Mouse (Mus musculus) heart, postnatal 36 days (tissue): ENCODE measurements around the gene Krtap4-2. TPM values are rescaled to one million over a fixed set of nuclear protein-coding genes. Genes with fewer than 3 reads are reported as not detected.
"Not testable (repeated sequence)": the region's sequence is repeated elsewhere in the genome, so short reads cannot be mapped to it uniquely, and the experiment has no call there.

ENCODE experiments used
- DNase-seq, 2 experiments: peaks; one replicate each; pipeline ENCODE4 v3.0.0; 2021 to 2022
- intact Hi-C: fragments of 180-260 bp; cut with DNase I; formaldehyde crosslinking; loops from one replicate; pipeline ENCODE4 v1.15.1; 2025
- total RNA-seq, 2 experiments: library from RNA; stranded (reverse); gene quantifications; 2 replicates each; pipeline ENCODE4 v1.2.3; 2021

Gene Krtap4-2
- total RNA-seq = not detected

DNA sequence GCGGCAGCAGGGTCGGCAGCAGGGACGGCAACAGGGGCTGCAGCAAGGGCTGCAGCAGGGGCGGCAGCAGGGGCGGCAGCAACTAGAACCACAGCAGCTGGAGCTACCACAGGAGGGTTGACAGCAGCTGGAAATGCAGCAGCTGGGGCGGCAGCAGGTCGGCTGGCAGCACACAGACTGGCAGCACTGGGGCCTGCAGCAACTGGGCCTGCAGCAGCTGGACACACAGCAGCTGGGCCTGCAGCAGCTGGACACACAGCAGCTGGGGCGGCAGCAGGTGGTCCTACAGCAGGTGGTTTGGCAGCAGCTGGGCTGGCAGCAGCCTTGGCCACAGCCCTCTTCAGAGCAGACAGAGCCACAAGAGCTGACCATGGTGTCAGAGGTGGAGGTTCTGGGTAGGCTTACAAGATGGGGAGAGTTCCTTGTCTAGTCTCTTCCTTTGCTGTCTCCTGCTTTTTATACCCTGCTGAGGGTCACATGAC lies at the start of gene Krtap4-2:
Krtap4-2 (minus strand) TSS at position 432 of the 482 bp plus-strand sequence.
- intact Hi-C loops = no loop called here
- no peak for DNase-seq

DNA sequence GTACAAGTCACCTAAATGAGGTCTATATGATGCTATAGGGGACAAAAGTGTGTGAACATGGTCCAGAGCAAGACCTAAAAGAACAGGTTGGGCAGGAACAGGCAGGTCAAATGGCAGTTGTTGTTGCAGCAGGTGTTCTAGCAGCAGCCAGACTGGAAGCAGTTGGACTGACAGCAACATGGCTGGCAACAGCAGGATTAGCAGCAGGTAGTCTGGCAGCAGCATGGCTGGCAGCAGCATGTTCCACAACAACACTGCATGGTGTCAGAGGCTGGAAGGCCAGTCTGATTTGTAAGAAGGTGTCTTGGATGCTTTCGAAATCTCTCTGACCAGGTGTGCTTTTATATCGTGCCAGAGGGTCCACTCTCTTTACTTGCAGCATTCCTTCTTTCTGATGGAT lies 48.6 kb upstream of the Krtap4-2 start:
- intact Hi-C loops = no loop called here
- DNase-seq = no peak

DNA sequence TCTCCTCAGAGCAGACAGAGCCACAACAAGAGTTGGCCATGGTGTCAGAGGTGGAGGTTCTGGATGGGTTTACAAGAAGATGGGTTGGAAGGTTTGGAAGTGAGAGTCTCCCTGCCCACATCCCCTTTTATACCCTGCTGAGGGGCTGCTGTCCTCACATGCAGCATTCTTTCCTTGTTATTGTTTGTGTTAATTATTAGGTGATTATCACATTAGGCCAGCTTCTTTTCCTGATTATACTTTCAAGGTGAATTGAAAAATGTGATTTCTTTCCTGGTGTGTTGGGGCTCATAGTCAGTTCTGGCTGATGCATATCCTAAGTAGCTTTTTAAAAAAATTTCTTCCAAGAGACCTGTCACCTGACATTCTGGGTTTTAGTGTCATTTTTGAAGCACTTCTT lies 31.0 kb upstream of the Krtap4-2 start, which contains the start of gene Krtap4-6:
Krtap4-6 (minus strand) TSS at position 101 of the 400 bp plus-strand sequence.
- intact Hi-C loops = no loop called here
- no peak for DNase-seq

GRCm38 (mm10) chr11:99662802-99663201 lies 27.9 kb upstream of the Krtap4-2 start:
- DNase-seq = no peak
- intact Hi-C loops = no loop called here

GRCm38 (mm10) chr11:99659256-99659655 lies 24.4 kb upstream of the Krtap4-2 start:
- intact Hi-C loops = no loop called here
- DNase-seq = no peak

GRCm38 (mm10) chr11:99658467-99659010 lies 23.7 kb upstream of the Krtap4-2 start, which contains the start of gene Gm11563:
Gm11563 (minus strand) TSS chr11:99658960.
- intact Hi-C loops, DNase-seq: not testable (repeated sequence)

GRCm38 (mm10) chr11:99657051-99657450 lies 22.2 kb upstream of the Krtap4-2 start:
- no peak for DNase-seq
- intact Hi-C loops = no loop called here

DNA sequence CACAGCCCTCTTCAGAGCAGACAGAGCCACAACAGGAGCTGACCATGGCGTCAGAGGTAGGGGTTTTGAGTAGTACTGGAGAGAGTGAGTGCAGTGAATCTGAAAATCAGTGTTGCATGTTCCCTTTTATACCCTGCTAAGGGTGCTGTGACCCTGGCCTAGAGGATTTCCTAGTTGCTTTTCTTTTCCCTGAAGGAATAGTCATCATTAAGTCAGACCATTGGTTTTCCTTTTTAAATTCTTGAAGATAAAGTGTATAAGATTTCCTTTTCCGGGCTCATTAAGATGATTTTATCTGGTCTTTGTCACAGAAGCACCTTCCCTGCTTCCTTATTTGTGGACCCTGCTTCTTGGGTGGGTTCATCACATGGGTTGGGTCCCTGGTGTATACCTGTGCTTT lies 15.3 kb upstream of the Krtap4-2 start, which contains the start of gene Gm11555:
Gm11555 (minus strand) TSS at position 101 of the 400 bp plus-strand sequence.
- DNase-seq = no peak
- intact Hi-C loops = no loop called here

DNA sequence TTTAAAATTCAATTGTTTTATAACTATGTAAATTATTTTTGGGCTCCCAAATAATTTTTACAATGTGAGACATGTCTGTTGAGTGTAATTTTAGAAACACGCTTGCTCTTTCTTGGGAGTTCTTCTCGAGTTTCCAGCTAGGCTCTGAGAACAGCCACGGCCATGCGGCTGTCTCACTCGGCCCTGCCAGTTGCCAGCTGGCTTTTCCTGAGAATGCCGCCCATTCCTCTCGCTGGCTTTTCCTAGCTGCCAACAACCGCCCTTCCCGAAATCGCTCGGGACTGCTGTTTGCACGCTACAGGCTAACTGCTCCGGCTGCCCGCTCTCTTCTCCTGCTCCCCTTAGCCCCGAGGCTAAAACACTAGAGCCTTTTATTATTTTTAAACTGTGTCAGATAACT lies 11.6 kb upstream of the Krtap4-2 start:
- no peak for DNase-seq
- intact Hi-C loops = no loop called here

DNA sequence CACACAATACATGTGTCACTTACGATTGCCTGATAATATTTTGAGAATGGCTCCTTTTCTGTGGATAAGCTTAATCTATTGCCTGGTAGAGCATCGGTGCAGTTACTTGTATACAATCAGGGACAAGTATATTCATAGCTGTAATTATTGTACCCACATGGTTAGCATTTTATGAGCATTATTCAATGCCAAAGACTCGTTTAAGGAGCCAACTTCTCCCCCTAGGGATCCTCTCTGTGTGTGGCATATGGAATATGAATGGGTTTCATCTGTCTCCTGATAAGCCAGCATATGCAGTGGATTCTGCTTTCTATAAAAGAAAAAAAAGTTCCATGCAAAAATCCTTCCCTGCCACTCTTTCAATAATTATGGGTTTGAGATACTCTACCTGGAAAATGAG lies 9.5 kb upstream of the Krtap4-2 start:
- no peak for DNase-seq
- intact Hi-C loops = no loop called here

- DNase-seq, intact Hi-C loops: not testable (repeated sequence)
These were observed 8.8 kb upstream of the Krtap4-2 start, which contains the start of gene Krtap4-7 for GRCm38 (mm10) chr11:99643635-99644139. Krtap4-7 (minus strand) TSS chr11:99644089.

- DNase-seq = no peak
- intact Hi-C loops = no loop called here
These were observed 6.0 kb upstream of the Krtap4-2 start for GRCm38 (mm10) chr11:99640926-99641325.

DNA sequence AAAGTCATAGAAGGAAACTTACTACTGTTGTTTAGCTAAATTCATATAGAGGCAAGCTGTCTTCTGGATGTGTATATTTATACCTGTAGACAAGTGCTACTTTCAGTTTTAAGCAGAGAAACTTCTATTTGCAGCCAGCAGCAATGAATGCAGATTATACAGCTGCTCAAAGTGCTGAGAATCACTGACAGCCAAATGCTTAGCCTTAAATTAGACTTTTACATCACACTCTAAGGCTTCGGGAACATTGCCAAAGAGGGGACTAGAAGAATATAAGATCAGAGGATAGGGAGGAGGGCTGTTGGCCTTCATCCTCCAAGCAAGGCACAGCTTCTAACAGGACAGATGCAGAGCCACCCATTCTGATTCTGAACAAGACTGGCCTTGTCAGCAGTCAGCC lies 2.2 kb upstream of the Krtap4-2 start:
- DNase-seq = no peak
- intact Hi-C loops = no loop called here

DNA sequence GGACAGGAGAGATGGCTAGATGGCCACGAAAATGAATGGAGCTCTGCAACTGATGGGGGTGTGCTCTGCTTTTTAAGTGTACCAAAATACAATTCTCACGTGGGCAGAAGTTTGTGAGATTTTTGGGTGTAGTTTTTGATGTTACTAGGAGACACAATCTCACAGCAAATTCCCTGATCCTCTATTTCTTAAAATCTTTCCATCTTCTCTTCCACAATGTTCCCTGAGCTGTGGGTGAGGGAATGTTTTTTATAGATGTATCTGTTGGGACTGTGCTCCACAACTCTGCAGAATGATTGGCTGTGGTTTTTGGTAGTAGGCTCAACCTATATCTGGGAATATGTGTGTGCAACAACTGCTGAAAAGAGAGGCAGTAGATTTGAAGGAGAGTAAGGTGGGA lies 1.6 kb downstream of the Krtap4-2 start:
- intact Hi-C loops = no loop called here

GRCm38 (mm10) chr11:99630890-99631289 lies 4.0 kb downstream of the Krtap4-2 start:
- no peak for DNase-seq
- intact Hi-C loops = no loop called here

More for the DNA sequence above, 1.6 kb downstream of the Krtap4-2 start:
- no peak for DNase-seq

GRCm38 (mm10) chr11:99628138-99628537 lies 6.7 kb downstream of the Krtap4-2 start, which contains the start of gene Krtap4-1:
Krtap4-1 (minus strand) TSS chr11:99628238.
- DNase-seq = no peak
- intact Hi-C loops = no loop called here

- DNase-seq = no peak
- intact Hi-C loops = no loop called here
These were observed 14.5 kb downstream of the Krtap4-2 start, which contains the start of gene Gm11562 for GRCm38 (mm10) chr11:99620335-99620734. Gm11562 (minus strand) TSS chr11:99620435.

GRCm38 (mm10) chr11:99614796-99615363 lies 20.0 kb downstream of the Krtap4-2 start, which contains the start of gene Krtap2-4:
Krtap2-4 (minus strand) TSS chr11:99614846.
- intact Hi-C loops = no loop called here
- DNase-seq = no peak

- intact Hi-C loops, DNase-seq: not testable (repeated sequence)
These were observed 24.8 kb downstream of the Krtap4-2 start, which contains the start of gene Gm11937 for GRCm38 (mm10) chr11:99610089-99610488. Gm11937 (minus strand) TSS chr11:99610189.

DNA sequence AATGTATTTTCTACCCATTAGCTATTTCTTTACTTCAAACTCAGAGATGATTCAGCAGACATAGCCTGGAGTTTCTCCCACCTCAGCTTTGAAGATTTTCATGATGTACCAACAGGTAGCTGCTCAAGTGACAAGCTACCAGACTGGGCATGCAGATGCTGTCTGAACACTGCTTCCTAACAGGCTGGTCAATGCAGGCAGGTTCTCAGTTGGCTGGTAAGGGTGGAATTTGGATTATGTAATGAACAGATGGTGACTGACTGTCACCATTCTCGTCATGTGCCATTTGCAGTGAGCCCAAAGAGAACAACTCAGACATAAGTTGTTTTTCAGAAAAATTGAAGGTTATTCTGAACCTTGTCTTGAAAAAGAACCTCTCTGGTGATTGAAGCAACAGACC lies 25.8 kb downstream of the Krtap4-2 start:
- intact Hi-C loops = no loop called here
- no peak for DNase-seq

GRCm38 (mm10) chr11:99603208-99603607 lies 31.7 kb downstream of the Krtap4-2 start, which contains the start of gene Gm11938:
Gm11938 (minus strand) TSS chr11:99603308.
- DNase-seq, intact Hi-C loops: not testable (repeated sequence)
